Mouse (Mus musculus) hindbrain, embryonic 13.5 days (tissue): ENCODE measurements around the gene Frmd8. TPM values are rescaled to one million over a fixed set of nuclear protein-coding genes. Genes with fewer than 3 reads are reported as not detected.

Source experiments
- ATAC-seq: fragments of 200-750 bp; cut with Nextera tagmentation; 2 replicates; pipeline ENCODE4 v1.8.0; 2017; ENCODE audit warnings: moderate TSS enrichment; ENCODE audit not compliant: low FRiP score
- H3K27ac ChIP-seq: fragments of 300-500 bp; sonication (generic); 2 replicates; pipeline ENCODE4 v1.5.1; 2015; ENCODE audit warnings: inconsistent platforms, mild to moderate bottlenecking, moderate library complexity
- H3K27me3 ChIP-seq: fragments of 300-500 bp; sonication (generic); 2 replicates; pipeline ENCODE4 v1.6.1; 2015; ENCODE audit warnings: mild to moderate bottlenecking, inconsistent platforms
- H3K36me3 ChIP-seq: fragments of 300-500 bp; sonication (generic); 2 replicates; pipeline ENCODE4 v1.6.1; 2015; ENCODE audit warnings: mild to moderate bottlenecking, inconsistent platforms
- H3K4me1 ChIP-seq: fragments of 300-500 bp; sonication (generic); replicated peaks from 2 replicates; pipeline ENCODE4 v1.6.1; 2015; ENCODE audit warnings: inconsistent platforms
- H3K4me2 ChIP-seq: fragments of 300-500 bp; sonication (generic); 2 replicates; pipeline ENCODE4 v1.6.1; 2015; ENCODE audit warnings: inconsistent platforms, mild to moderate bottlenecking, moderate library complexity
- H3K4me3 ChIP-seq: fragments of 300-500 bp; sonication (generic); 2 replicates; pipeline ENCODE4 v1.5.1; 2015; ENCODE audit warnings: mild to moderate bottlenecking, inconsistent platforms
- H3K9ac ChIP-seq: fragments of 300-500 bp; sonication (generic); 2 replicates; pipeline ENCODE4 v1.6.1; 2015; ENCODE audit warnings: mild to moderate bottlenecking, inconsistent platforms
- H3K9me3 ChIP-seq: fragments of 300-500 bp; sonication (generic); 2 replicates; pipeline ENCODE4 v1.6.1; 2016; ENCODE audit warnings: inconsistent platforms
- WGBS: fragments of 180-500 bp; shearing (Covaris S2); methylation state at CpG from one replicate; pipeline ENCODE4 v1.1.7; 2015; 5-methylcytosine and 5-hydroxymethylcytosine counted together
- polyA plus RNA-seq: library from polyadenylated mRNA; unstranded; fragments of >200 nt; fragmentation: Nextera tagmentation; extraction: Ambion mirVana; gene quantifications from 2 replicates; pipeline ENCODE4 v1.2.1, GENCODE M21; 2015

The Frmd8 gene
- polyA plus RNA-seq, 1 experiment from 2014 or later, result 19.3 TPM

GRCm38 (mm10) chr19:5839317-5840085, 35.6 kb downstream of the Frmd8 start:
- Histone ChIP-seq H3K4me2 (no peak overlapping the region), H3K4me1 (peaks cover 37% of the 10 kb centered on the region), H3K36me3 (no peaks in the 10 kb centered on the region), H3K9me3 (no peaks in the 10 kb centered on the region), H3K27me3 (no peaks in the 10 kb centered on the region), H3K4me3 (no peak overlapping the region), H3K9ac (no peak overlapping the region; the same call in 1 of the 2 replicates), H3K27ac (no peak overlapping the region)
- WGBS, result 73% methylated on average over 14 of the region's 14 CpGs
- ATAC-seq, result no peak

- H3K4me3 ChIP-seq, result no peak overlapping the region
- H3K9ac ChIP-seq, result no peak overlapping the region
- H3K36me3 ChIP-seq, result no peaks in the 10 kb centered on the region
- WGBS, result 90% methylated on average over 4 of the region's 4 CpGs
- H3K4me2 ChIP-seq, result no peak overlapping the region
- peaks cover 30% of the 10 kb centered on the region for H3K4me1 ChIP-seq
- H3K27ac ChIP-seq, result no peak overlapping the region
- H3K27me3 ChIP-seq, result no peaks in the 10 kb centered on the region
- no peak for ATAC-seq
- no peaks in the 10 kb centered on the region for H3K9me3 ChIP-seq
Observed at GRCm38 (mm10) chr19:5838892-5839165, 36.2 kb downstream of the Frmd8 start.

- ATAC-seq, result no peak
- no peaks in the 10 kb centered on the region for H3K36me3 ChIP-seq
- H3K27ac ChIP-seq, result no peak overlapping the region
- H3K9ac ChIP-seq, result no peak overlapping the region
- no peaks in the 10 kb centered on the region for H3K27me3 ChIP-seq
- H3K4me3 ChIP-seq, result no peak overlapping the region
- H3K9me3 ChIP-seq, result no peaks in the 10 kb centered on the region
- WGBS, result 78% methylated on average over 12 of the region's 12 CpGs
- peaks cover 25% of the 10 kb centered on the region for H3K4me1 ChIP-seq
- no peak overlapping the region for H3K4me2 ChIP-seq
Observed at GRCm38 (mm10) chr19:5838136-5838891, 36.8 kb downstream of the Frmd8 start.

- Histone ChIP-seq H3K4me1 (peaks cover 18% of the 10 kb centered on the region; the same call in 1 of the 2 replicates), H3K9ac (no peak overlapping the region), H3K36me3 (no peaks in the 10 kb centered on the region), H3K4me2 (no peak overlapping the region), H3K27ac (no peak overlapping the region), H3K9me3 (no peaks in the 10 kb centered on the region), H3K27me3 (no peaks in the 10 kb centered on the region), H3K4me3 (no peak overlapping the region)
- ATAC-seq, result no peak
- 91% methylated on average over 8 of the region's 8 CpGs for WGBS
Observed at GRCm38 (mm10) chr19:5837606-5838005, 37.5 kb downstream of the Frmd8 start.

GRCm38 (mm10) chr19:5836941-5837572, 38.0 kb downstream of the Frmd8 start:
- Histone ChIP-seq H3K27ac (no peak overlapping the region), H3K4me2 (no peak overlapping the region), H3K4me3 (no peak overlapping the region), H3K4me1 (peaks cover 12% of the 10 kb centered on the region; the same call in 1 of the 2 replicates), H3K27me3 (no peaks in the 10 kb centered on the region), H3K9me3 (no peaks in the 10 kb centered on the region), H3K9ac (no peak overlapping the region), H3K36me3 (no peaks in the 10 kb centered on the region)
- 75% methylated on average over 10 of the region's 10 CpGs for WGBS
- no peak for ATAC-seq

GRCm38 (mm10) chr19:5835922-5836430, 39.1 kb downstream of the Frmd8 start:
- 80% methylated on average over 8 of the region's 8 CpGs for WGBS
- ATAC-seq, result no peak
- no peaks in the 10 kb centered on the region for H3K36me3 ChIP-seq

GRCm38 (mm10) chr19:5835054-5835921, 39.8 kb downstream of the Frmd8 start:
- no peaks in the 10 kb centered on the region; the same call in 1 of the 2 replicates for H3K4me1 ChIP-seq
- no peak overlapping the region for H3K27ac ChIP-seq
- no peaks in the 10 kb centered on the region for H3K27me3 ChIP-seq
- WGBS, result 92% methylated on average over 10 of the region's 10 CpGs
- H3K9me3 ChIP-seq, result no peaks in the 10 kb centered on the region
- no peak overlapping the region for H3K4me2 ChIP-seq
- no peak overlapping the region for H3K4me3 ChIP-seq
- ATAC-seq, result no peak
- no peaks in the 10 kb centered on the region for H3K36me3 ChIP-seq
- no peak overlapping the region for H3K9ac ChIP-seq

More at GRCm38 (mm10) chr19:5835922-5836430, 39.1 kb downstream of the Frmd8 start:
- Histone ChIP-seq H3K4me1 (peaks cover 4% of the 10 kb centered on the region; the same call in 1 of the 2 replicates), H3K9ac (no peak overlapping the region), H3K27ac (no peak overlapping the region), H3K4me3 (no peak overlapping the region), H3K9me3 (no peaks in the 10 kb centered on the region), H3K4me2 (no peak overlapping the region), H3K27me3 (no peaks in the 10 kb centered on the region)

GRCm38 (mm10) chr19:5834260-5834925, 40.7 kb downstream of the Frmd8 start:
- WGBS, result 95% methylated on average over 12 of the region's 12 CpGs

GRCm38 (mm10) chr19:5833287-5834100, 41.6 kb downstream of the Frmd8 start:
- no peak for ATAC-seq
- no peak overlapping the region for H3K4me3 ChIP-seq
- 93% methylated on average over 10 of the region's 10 CpGs for WGBS

More at GRCm38 (mm10) chr19:5834260-5834925, 40.7 kb downstream of the Frmd8 start:
- no peaks in the 10 kb centered on the region for H3K9me3 ChIP-seq
- H3K4me3 ChIP-seq, result no peak overlapping the region
- H3K4me2 ChIP-seq, result no peak overlapping the region
- H3K4me1 ChIP-seq, result no peaks in the 10 kb centered on the region
- H3K27ac ChIP-seq, result no peak overlapping the region
- H3K9ac ChIP-seq, result no peak overlapping the region
- H3K36me3 ChIP-seq, result no peaks in the 10 kb centered on the region
- no peaks in the 10 kb centered on the region for H3K27me3 ChIP-seq
- ATAC-seq, result no peak

GRCm38 (mm10) chr19:5832326-5832725, 42.7 kb downstream of the Frmd8 start:
- H3K27me3 ChIP-seq, result no peaks in the 10 kb centered on the region
- no peak overlapping the region for H3K4me3 ChIP-seq
- ATAC-seq, result no peak
- H3K27ac ChIP-seq, result no peak overlapping the region
- no peaks in the 10 kb centered on the region for H3K9me3 ChIP-seq
- no peak overlapping the region for H3K4me2 ChIP-seq
- 75% methylated on average over 6 of the region's 6 CpGs for WGBS
- no peaks in the 10 kb centered on the region for H3K4me1 ChIP-seq
- no peak overlapping the region for H3K9ac ChIP-seq
- no peaks in the 10 kb centered on the region for H3K36me3 ChIP-seq

More at GRCm38 (mm10) chr19:5833287-5834100, 41.6 kb downstream of the Frmd8 start:
- H3K27me3 ChIP-seq, result no peaks in the 10 kb centered on the region
- no peaks in the 10 kb centered on the region for H3K9me3 ChIP-seq
- H3K36me3 ChIP-seq, result no peaks in the 10 kb centered on the region
- no peak overlapping the region for H3K27ac ChIP-seq
- H3K4me2 ChIP-seq, result no peak overlapping the region
- no peak overlapping the region for H3K9ac ChIP-seq
- H3K4me1 ChIP-seq, result no peaks in the 10 kb centered on the region

GRCm38 (mm10) chr19:5831958-5832320, 43.1 kb downstream of the Frmd8 start:
- Histone ChIP-seq H3K27me3 (no peaks in the 10 kb centered on the region), H3K27ac (no peak overlapping the region), H3K4me3 (no peak overlapping the region)

More at GRCm38 (mm10) chr19:5831958-5832320, 43.1 kb downstream of the Frmd8 start:
- no peaks in the 10 kb centered on the region for H3K4me1 ChIP-seq
- no peak overlapping the region for H3K4me2 ChIP-seq
- 90% methylated on average over 4 of the region's 4 CpGs for WGBS
- H3K9ac ChIP-seq, result no peak overlapping the region
- no peaks in the 10 kb centered on the region for H3K36me3 ChIP-seq
- H3K9me3 ChIP-seq, result no peaks in the 10 kb centered on the region
- ATAC-seq, result no peak
